Mouse (Mus musculus) spleen, adult 2 months (tissue): ENCODE results near the gene Ogdhl. TPM values are rescaled to one million over a fixed set of nuclear protein-coding genes. Genes with fewer than 3 reads are reported as not detected.

Source experiments
- DNase-seq, 2 experiments: peaks; one replicate each; pipeline versions ENCODE4 v3.0.0 to v3.0.0-alpha.2; 2012 to 2021; ENCODE audit warnings: low spot score in 2 of 2, low read depth in 1 of 2
- H3K27ac ChIP-seq: fragments of 200-500 bp; 2 replicates; pipeline ENCODE4 v1.5.1; 2012; ENCODE audit warnings: low read length, inconsistent platforms; ENCODE audit not compliant: insufficient read depth
- H3K27me3 ChIP-seq: fragments of 200-500 bp; 2 replicates; pipeline ENCODE4 v1.6.1; 2012; ENCODE audit warnings: mild to moderate bottlenecking, moderate library complexity, low read length, inconsistent platforms; ENCODE audit not compliant: control insufficient read depth, insufficient read depth
- H3K36me3 ChIP-seq: fragments of 200-500 bp; 2 replicates; pipeline ENCODE4 v1.6.1; 2012; ENCODE audit warnings: mild to moderate bottlenecking, low read length, inconsistent platforms; ENCODE audit not compliant: control insufficient read depth, insufficient read depth
- H3K4me1 ChIP-seq: fragments of 200-500 bp; 2 replicates; pipeline ENCODE4 v1.6.1; 2011; ENCODE audit warnings: inconsistent platforms; ENCODE audit not compliant: control insufficient read depth, insufficient read depth, insufficient read length
- H3K4me3 ChIP-seq: fragments of 200-500 bp; 2 replicates; pipeline ENCODE4 v1.5.1; 2011; ENCODE audit warnings: mild to moderate bottlenecking, inconsistent platforms; ENCODE audit not compliant: insufficient read depth, insufficient read length; ENCODE audit errors: extremely low read depth
- CTCF ChIP-seq: fragments of 200-500 bp; IDR thresholded peaks from 2 replicates; pipeline ENCODE4 v1.5.1; 2011; ENCODE audit warnings: mild to moderate bottlenecking, inconsistent platforms; ENCODE audit not compliant: insufficient read depth, insufficient read length, insufficient replicate concordance; ENCODE audit errors: extremely low read depth
- POLR2A ChIP-seq: fragments of 200-500 bp; IDR thresholded peaks from 2 replicates; pipeline ENCODE4 v1.6.1; 2011; ENCODE audit warnings: low read depth, low read length, inconsistent platforms
- WGBS: fragments of 180-500 bp; shearing (Covaris S2); methylation state at CpG from one replicate; pipeline ENCODE4 v1.1.7; 2018; 5-methylcytosine and 5-hydroxymethylcytosine counted together
- polyA plus RNA-seq: library from polyadenylated mRNA; depleted of rRNA; stranded (reverse); fragments of >200 nt; gene quantifications from 2 replicates; pipeline ENCODE4 v1.2.3, GENCODE M21; 2012

Ogdhl gene
- polyA plus RNA-seq, 1 experiment: 0.14 TPM

DNA sequence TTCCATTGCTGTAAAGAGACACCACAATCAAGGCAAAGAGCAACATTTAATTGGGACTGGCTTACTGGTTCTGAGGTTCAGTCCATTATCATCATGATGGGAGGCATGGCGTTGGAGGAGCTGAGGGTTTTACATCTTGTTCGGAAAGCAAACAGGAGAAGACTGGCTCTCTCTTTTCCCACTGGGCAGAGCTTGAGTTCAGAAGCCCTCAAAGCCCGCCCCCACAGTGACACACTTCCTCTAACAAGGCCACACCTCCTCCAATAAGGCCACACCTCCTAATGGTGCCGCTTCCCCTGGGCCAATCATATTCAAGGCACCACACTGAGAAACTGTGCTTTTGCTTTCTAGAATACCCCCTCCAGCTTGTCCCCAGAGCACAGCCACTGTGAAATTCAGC lies 4.0 kb upstream of the Ogdhl start:
- no peak overlapping the region for H3K27ac ChIP-seq
- no peak for DNase-seq
- TF ChIP-seq CTCF (no peak), POLR2A (no peak)
- no peak overlapping the region for H3K4me3 ChIP-seq
- 27% methylated on average over 4 of the region's 4 CpGs for WGBS
- H3K27me3 ChIP-seq: 0 out of 2 replicates have a peak, but pooled peaks cover 2% of the 10 kb centered on the region
- peaks cover 5% of the 10 kb centered on the region for H3K4me1 ChIP-seq
- H3K36me3 ChIP-seq: no peaks in the 10 kb centered on the region

DNA sequence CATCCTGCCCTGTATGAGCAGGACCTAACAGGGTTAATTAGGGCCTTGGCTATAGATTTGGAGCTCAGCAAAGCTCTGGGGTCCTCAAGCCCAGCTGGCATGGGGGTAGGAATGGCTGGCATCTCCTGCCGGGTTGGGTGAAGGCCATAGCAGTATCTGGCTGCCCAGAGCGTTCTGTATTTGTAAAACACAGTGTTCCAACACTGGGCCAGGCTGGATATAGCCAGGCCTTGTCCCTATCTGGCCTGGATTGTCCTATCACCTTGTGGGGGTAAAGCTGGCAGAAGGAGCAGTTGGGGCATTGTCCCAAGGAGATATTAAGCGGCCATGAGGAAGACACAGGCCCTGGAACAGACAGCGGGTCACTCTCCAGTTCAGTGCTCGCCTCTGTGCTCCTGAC lies 1.4 kb downstream of the Ogdhl start:
- TF ChIP-seq CTCF: no peak
- TF ChIP-seq POLR2A: no peak
- Histone ChIP-seq H3K4me1 (peaks cover 5% of the 10 kb centered on the region), H3K36me3 (no peaks in the 10 kb centered on the region), H3K27me3 (0 out of 2 replicates have a peak, but pooled peaks cover 2% of the 10 kb centered on the region), H3K27ac (no peak overlapping the region), H3K4me3 (no peak overlapping the region)
- WGBS: 89% methylated on average over 5 of the region's 5 CpGs
- DNase-seq: no peak

DNA sequence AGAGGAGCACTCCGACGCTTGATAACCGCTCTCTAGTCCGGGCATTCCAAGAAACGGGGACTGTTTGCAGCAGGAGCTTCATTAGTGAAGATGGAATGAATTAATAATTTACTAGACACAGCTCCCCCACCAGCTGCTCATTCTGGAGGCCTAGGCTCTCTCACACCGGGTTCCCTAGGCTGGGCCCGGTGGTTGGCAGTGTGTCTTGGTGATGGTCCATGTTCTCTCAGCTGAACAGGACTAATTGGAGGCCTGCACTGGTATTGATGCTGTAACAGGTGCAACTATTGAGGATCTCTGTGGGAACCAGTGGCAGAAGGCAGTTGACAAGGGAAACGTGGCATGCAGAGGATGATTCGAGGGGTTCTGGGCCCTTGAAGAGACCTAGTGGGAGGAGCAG lies 5.5 kb downstream of the Ogdhl start:
- 88% methylated on average over 9 of the region's 9 CpGs for WGBS
- Histone ChIP-seq H3K36me3 (no peaks in the 10 kb centered on the region), H3K27me3 (no peaks in the 10 kb centered on the region), H3K4me1 (no peaks in the 10 kb centered on the region), H3K4me3 (no peak overlapping the region), H3K27ac (no peak overlapping the region)
- DNase-seq: no peak
- TF ChIP-seq CTCF (no peak), POLR2A (no peak)

DNA sequence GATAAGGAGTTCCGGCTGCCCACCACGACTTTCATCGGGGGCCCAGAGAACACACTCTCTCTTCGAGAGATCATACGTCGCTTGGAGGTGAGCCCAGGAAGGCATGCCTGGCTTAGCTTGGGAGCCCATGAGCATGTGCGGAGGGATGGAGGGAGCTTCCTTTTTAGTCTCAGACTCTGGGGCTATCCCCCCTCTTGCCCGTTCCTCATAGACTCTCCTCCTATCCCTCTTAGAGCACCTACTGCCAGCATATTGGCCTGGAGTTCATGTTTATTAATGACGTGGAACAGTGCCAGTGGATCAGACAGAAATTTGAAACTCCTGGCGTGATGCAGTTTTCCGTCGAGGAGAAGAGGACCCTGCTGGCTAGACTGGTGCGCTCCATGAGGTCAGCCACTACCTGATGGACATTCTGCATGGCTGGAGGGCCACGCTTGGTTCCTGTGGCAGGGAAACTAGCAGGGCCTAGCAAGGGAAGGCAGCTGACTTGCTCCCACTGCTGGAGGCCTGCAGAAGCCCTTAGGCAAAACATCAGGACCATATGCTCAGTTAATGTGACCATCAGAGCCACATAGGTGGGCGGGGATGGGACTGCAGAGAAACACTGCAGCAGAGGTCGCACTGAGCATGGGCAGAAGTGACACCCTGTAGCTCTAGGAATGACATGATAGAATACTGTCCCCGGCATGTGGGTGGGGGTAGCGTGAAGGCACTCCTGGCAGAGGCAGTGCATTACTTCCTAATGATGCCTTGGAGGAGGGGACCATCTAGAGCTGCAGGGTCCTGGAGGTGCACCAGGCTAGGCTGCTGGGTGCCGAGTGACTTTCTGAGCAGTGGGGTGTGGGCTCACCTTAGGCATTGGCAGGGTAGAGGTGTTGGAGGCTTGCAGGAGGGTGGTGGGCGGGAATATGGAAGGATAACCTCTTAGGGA lies 11.0 kb downstream of the Ogdhl start:
- no peak overlapping the region for H3K27ac ChIP-seq
- TF ChIP-seq POLR2A (no peak), CTCF (no peak)
- no peak overlapping the region for H3K4me3 ChIP-seq

DNA sequence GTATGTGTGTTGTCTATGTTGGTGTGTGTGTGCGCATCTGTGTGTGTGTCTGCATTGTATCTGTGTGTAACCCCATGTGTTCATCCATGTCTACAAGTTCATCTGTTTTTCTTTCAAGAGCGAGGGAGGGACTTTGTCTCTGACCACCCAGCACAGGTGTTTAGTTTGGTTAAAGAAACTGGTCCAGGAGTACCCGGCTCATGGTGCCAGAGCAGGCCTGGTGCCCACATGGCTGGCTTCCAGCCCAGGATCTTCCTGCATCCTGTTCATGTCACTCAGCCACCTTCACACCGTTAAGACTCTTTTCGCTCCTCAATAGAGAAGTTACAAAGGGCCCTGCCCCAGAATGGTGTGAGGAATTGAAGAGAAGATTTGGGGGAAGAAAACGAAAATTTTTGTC lies 14.2 kb downstream of the Ogdhl start:
- Histone ChIP-seq H3K4me3 (no peak overlapping the region), H3K4me1 (no peaks in the 10 kb centered on the region), H3K27me3 (no peaks in the 10 kb centered on the region), H3K27ac (no peak overlapping the region), H3K36me3 (no peaks in the 10 kb centered on the region)
- 52% methylated on average over 6 of the region's 6 CpGs for WGBS
- no peak for DNase-seq
- no peak for TF ChIP-seq POLR2A
- no peak for TF ChIP-seq CTCF

More for the DNA sequence above, 11.0 kb downstream of the Ogdhl start:
- no peaks in the 10 kb centered on the region for H3K4me1 ChIP-seq
- 89% methylated on average over 20 of the region's 20 CpGs for WGBS
- no peaks in the 10 kb centered on the region for H3K36me3 ChIP-seq
- no peaks in the 10 kb centered on the region for H3K27me3 ChIP-seq
- DNase-seq: no peak

DNA sequence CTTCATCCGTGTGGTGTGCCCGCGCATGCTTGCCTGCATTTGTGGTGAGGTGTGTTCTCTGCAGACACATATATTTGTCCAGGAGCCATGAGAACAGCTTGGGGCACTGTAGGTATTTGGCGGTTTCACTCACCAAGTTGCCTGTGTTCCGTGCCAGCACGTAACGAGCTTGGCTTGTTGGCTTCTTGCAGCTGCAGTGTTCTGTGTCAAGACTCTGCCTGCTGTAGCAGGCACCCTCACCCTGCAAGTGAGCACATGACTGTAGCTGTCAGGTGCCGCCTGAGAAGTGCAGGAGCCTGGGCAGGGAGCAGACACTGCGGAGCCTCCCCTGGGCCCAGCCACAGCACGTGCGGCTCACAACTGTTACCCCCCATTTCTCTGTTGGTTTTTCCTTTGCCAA lies 14.7 kb downstream of the Ogdhl start:
- Histone ChIP-seq H3K36me3 (no peaks in the 10 kb centered on the region), H3K27ac (no peak overlapping the region), H3K4me3 (no peak overlapping the region), H3K27me3 (no peaks in the 10 kb centered on the region), H3K4me1 (no peaks in the 10 kb centered on the region)
- WGBS: 88% methylated on average over 11 of the region's 11 CpGs
- TF ChIP-seq POLR2A (no peak), CTCF (no peak)
- no peak for DNase-seq

DNA sequence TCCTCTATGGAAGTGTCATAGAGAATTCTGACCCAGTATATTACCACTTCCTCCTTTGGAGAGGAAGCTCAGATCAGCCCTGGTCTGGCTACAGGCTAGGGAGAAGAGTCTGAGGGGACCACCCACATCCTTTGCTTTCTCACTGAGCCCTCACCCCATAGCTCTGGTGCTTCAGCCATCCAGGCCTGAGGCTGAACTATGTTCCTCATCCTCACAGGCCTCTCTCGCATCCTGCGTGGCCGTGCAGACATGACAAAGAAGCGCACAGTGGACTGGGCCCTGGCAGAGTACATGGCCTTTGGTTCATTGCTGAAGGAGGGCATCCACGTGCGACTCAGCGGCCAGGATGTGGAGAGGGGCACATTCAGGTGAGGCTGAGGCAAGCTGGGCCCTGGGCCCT lies 20.0 kb downstream of the Ogdhl start:
- H3K27me3 ChIP-seq: no peaks in the 10 kb centered on the region
- H3K27ac ChIP-seq: no peak overlapping the region
- no peak overlapping the region for H3K4me3 ChIP-seq
- no peaks in the 10 kb centered on the region for H3K36me3 ChIP-seq
- TF ChIP-seq POLR2A (no peak), CTCF (no peak)
- WGBS: 79% methylated on average over 7 of the region's 7 CpGs
- no peaks in the 10 kb centered on the region for H3K4me1 ChIP-seq
- no peak for DNase-seq
